Mouse (Mus musculus): ENCODE measurements around the gene Lrrc4.

Gene Lrrc4

GRCm38 (mm10) chr6:28823802-28824201 lies 7.7 kb downstream of the Lrrc4 start:
- no peak for DNase-seq (ENCODE audit: low spot score)

GRCm38 (mm10) chr6:28823375-28823774 lies 8.2 kb downstream of the Lrrc4 start:
- DNase-seq (ENCODE audit: low spot score), result no peak

GRCm38 (mm10) chr6:28822296-28822695 lies 9.3 kb downstream of the Lrrc4 start:
- no peak for DNase-seq (ENCODE audit: low spot score)

- DNase-seq (ENCODE audit: low spot score), result no peak
These were observed 11.8 kb downstream of the Lrrc4 start for GRCm38 (mm10) chr6:28819509-28820358.

- DNase-seq (ENCODE audit: low spot score), result no peak
These were observed 14.5 kb downstream of the Lrrc4 start for GRCm38 (mm10) chr6:28817039-28817438.

GRCm38 (mm10) chr6:28814895-28815294 lies 16.7 kb downstream of the Lrrc4 start:
- DNase-seq (ENCODE audit: low spot score), result no peak

- no peak for DNase-seq (ENCODE audit: low spot score)
These were observed 18.5 kb downstream of the Lrrc4 start for GRCm38 (mm10) chr6:28813057-28813456.

- DNase-seq (ENCODE audit: low spot score), result no peak
These were observed 26.8 kb downstream of the Lrrc4 start for GRCm38 (mm10) chr6:28804751-28805150.

- DNase-seq (ENCODE audit: low spot score), result no peak
These were observed 27.8 kb downstream of the Lrrc4 start for GRCm38 (mm10) chr6:28803678-28804279.

GRCm38 (mm10) chr6:28800976-28801375 lies 30.6 kb downstream of the Lrrc4 start:
- no peak for DNase-seq (ENCODE audit: low spot score)

- no peak for DNase-seq (ENCODE audit: low spot score)
These were observed 31.7 kb downstream of the Lrrc4 start for GRCm38 (mm10) chr6:28799818-28800217.

- no peak for DNase-seq (ENCODE audit: low spot score)
These were observed 35.6 kb downstream of the Lrrc4 start for GRCm38 (mm10) chr6:28795792-28796515.

GRCm38 (mm10) chr6:28795380-28795779 lies 36.2 kb downstream of the Lrrc4 start:
- no peak for DNase-seq (ENCODE audit: low spot score)

- DNase-seq (ENCODE audit: low spot score), result no peak
These were observed 39.7 kb downstream of the Lrrc4 start for GRCm38 (mm10) chr6:28791809-28792208.

- no peak for DNase-seq (ENCODE audit: low spot score)
These were observed 40.4 kb downstream of the Lrrc4 start for GRCm38 (mm10) chr6:28791183-28791582.

GRCm38 (mm10) chr6:28789685-28790084 lies 41.9 kb downstream of the Lrrc4 start:
- DNase-seq (ENCODE audit: low spot score), result no peak

GRCm38 (mm10) chr6:28787133-28787532 lies 44.4 kb downstream of the Lrrc4 start:
- no peak for DNase-seq (ENCODE audit: low spot score)

- DNase-seq (ENCODE audit: low spot score), result no peak
These were observed 45.8 kb downstream of the Lrrc4 start for GRCm38 (mm10) chr6:28785770-28786169.

GRCm38 (mm10) chr6:28783953-28784352 lies 47.6 kb downstream of the Lrrc4 start:
- no peak for DNase-seq (ENCODE audit: low spot score)

GRCm38 (mm10) chr6:28783082-28783647 lies 48.4 kb downstream of the Lrrc4 start:
- DNase-seq (ENCODE audit: low spot score), result no peak

GRCm38 (mm10) chr6:28781696-28782095 lies 49.9 kb downstream of the Lrrc4 start:
- no peak for DNase-seq (ENCODE audit: low spot score)

GRCm38 (mm10) chr6:28771331-28771730 lies 60.2 kb downstream of the Lrrc4 start:
- DNase-seq (ENCODE audit: low spot score), result no peak
